Mouse (Mus musculus): ENCODE measurements around the gene 9530003J23Rik. TPM values are rescaled to one million over a fixed set of nuclear protein-coding genes. Genes with fewer than 3 reads are reported as not detected.
A peak's percentile ranks its signal among the peaks of the same experiment; 100 is the strongest.
"Not testable (repeated sequence)": the region's sequence is repeated elsewhere in the genome, so short reads cannot be mapped to it uniquely, and the experiment has no call there.

Gene 9530003J23Rik
- polyA plus RNA-seq, 1 experiment from 2014 or later = not detected

DNA sequence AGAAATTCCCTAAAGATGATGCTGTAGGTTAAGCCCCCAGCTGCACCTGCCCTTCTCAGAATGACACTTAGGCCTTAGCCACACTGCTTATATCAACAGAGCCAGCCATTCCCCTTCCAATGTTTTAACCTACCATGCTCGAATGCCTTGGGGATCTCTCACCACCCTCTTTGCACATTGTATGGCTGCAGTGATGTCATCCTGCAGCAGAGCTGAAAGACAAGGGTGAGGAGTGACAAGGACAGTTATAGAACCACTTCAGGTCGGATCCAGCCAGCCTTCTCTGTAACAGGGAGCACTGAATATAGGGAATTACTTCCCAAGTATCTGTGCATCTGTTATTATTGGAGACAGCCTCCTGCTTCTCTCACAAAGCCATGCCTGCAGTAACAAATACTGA is 40.0 kb upstream of the 9530003J23Rik start:
- not testable (repeated sequence) for H3K4me1 ChIP-seq; H3K27ac ChIP-seq; ATAC-seq (ENCODE audit: low FRiP score, low read depth); H3K9ac ChIP-seq; H3K27me3 ChIP-seq (replicated peaks); H3K9me3 ChIP-seq; H3K4me2 ChIP-seq (replicated peaks); H3K4me3 ChIP-seq; H3K36me3 ChIP-seq
- 59% methylated on average over 2 of the region's 2 CpGs for WGBS

DNA sequence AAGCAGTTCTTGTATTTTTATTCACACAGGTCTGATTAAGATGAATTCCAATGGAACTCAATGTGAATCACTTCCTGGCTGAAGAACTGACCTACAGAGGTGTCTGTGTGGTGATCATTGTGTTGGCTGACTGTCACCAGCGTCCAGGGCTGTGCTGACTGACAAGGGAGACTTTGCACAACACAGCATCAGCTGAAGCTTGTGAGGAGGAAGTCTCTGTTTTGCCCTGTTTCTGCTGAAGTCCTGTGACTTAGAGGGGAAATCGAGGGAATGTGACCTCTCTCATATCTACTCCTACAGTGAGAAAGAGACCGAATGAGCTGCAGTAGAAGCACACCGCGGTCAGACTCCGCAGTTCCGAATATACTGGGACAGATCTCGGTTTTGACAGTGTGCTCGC is 39.3 kb upstream of the 9530003J23Rik start:
- H3K9ac ChIP-seq; ATAC-seq (ENCODE audit: low FRiP score, low read depth); H3K27me3 ChIP-seq (replicated peaks); H3K4me2 ChIP-seq (replicated peaks); H3K27ac ChIP-seq; H3K9me3 ChIP-seq; H3K36me3 ChIP-seq; H3K4me1 ChIP-seq; H3K4me3 ChIP-seq: not testable (repeated sequence)
- 86% methylated on average over 9 of the region's 9 CpGs for WGBS

DNA sequence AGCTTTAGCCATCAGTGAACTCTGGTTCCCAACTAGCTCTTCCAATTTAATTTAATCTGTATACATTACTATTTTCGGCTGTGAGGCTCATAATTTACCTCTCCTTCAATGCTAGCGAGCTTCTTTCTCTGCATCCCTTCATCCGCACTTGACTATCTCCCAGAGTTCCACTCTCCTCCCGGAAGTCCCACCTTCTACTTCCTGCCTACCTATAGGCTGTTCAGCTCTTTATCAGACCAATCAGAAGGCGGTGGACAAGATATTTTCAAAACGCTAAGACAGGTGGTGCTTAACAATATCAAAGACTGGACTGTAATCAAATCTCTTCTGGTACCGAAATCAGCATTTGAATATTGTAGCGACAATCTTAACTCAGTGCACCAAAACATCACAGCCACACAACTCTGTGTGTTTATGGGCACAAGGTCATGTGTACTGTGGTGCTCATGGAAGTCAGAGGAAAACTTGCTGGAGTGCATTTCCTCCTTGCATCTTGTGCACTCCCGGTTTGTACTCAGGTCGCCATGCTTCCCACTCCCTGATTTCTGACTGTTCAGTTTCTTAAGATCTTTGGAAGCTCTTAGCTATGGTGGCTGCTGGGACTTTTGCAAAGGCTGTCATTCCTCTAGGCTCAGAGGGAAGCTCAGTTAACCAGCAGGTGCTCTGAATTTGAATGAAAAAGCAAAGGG is 37.3 kb upstream of the 9530003J23Rik start:
- H3K4me3 ChIP-seq = no peak overlapping the region
- ATAC-seq (ENCODE audit: low FRiP score, low read depth) = no peak
- no peaks in the 10 kb centered on the region for H3K27me3 ChIP-seq (replicated peaks)
- 84% methylated on average over 10 of the region's 10 CpGs for WGBS
- H3K9me3 ChIP-seq = no peaks in the 10 kb centered on the region
- H3K4me2 ChIP-seq (replicated peaks) = no peak overlapping the region
- no peaks in the 10 kb centered on the region for H3K4me1 ChIP-seq
- H3K9ac ChIP-seq = no peak overlapping the region
- no peaks in the 10 kb centered on the region for H3K36me3 ChIP-seq
- no peak overlapping the region for H3K27ac ChIP-seq

DNA sequence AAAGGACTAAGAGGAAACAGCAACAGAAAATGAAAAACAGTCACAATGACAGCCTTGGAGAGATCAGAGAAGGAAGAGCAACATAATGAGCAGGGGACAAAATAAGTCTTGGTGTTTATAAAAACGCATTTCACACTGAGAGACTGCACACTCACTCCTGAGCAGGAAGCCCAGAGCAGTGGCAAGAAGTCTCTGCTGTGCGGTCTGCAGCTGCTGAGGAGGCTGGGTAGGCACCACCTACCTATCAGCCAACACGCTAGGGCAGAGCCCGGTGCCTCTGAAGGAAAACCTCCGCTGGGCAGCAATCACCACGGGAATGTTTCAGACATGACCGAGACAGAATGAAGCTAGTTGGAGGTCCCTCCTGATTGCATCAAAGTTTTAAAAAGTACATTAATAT is 36.1 kb upstream of the 9530003J23Rik start:
- not testable (repeated sequence) for H3K4me2 ChIP-seq (replicated peaks); ATAC-seq (ENCODE audit: low FRiP score, low read depth); H3K27me3 ChIP-seq (replicated peaks); H3K4me3 ChIP-seq; H3K36me3 ChIP-seq; H3K9me3 ChIP-seq; H3K4me1 ChIP-seq; H3K27ac ChIP-seq; H3K9ac ChIP-seq
- WGBS = 91% methylated on average over 4 of the region's 7 CpGs

DNA sequence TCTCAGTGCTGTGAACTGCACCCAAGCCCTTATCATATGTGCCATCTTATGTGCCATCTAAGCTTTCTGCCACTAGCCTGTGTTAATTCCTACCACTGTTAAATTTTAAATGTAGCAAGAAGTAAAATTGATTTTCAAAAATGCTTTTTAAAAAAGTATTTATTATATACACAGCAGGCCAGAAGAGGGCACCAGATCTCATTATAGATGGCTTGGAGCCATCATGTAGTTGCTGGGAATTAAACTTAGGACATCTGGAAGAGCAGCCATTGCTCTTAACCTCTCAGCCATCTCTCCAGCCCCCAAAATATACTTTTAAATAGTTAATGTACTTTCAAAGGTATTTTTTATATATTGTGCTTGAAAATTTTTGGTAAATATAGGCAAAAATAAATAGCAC is 33.5 kb upstream of the 9530003J23Rik start:
- Histone ChIP-seq H3K4me2 (replicated peaks) (no peak overlapping the region), H3K4me3 (no peak overlapping the region), H3K36me3 (no peaks in the 10 kb centered on the region), H3K27me3 (replicated peaks) (no peaks in the 10 kb centered on the region), H3K27ac (no peak overlapping the region), H3K9me3 (no peaks in the 10 kb centered on the region), H3K9ac (no peak overlapping the region), H3K4me1 (no peaks in the 10 kb centered on the region)
- no peak for ATAC-seq (ENCODE audit: low FRiP score, low read depth)

DNA sequence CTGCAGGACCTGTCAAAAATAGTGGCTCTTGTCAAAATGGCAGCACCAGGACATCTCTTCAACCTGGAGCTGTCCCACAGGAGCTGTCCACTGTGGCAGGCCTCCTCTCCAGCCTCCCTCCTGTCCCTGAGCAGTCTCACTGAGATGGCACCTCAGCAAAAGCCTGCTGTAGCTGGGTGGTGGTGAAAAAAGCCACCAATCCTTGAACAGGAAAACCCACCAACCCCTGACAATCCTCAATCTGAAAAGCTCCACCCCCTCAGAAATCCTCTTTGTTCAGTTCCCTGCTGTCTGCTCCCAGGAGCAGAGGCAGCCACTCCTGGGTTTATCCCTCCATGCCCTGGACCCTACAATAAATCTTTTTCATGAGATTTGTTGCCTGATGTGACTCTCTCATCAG is 21.4 kb upstream of the 9530003J23Rik start:
- no peak overlapping the region for H3K27ac ChIP-seq
- H3K36me3 ChIP-seq = no peaks in the 10 kb centered on the region

DNA sequence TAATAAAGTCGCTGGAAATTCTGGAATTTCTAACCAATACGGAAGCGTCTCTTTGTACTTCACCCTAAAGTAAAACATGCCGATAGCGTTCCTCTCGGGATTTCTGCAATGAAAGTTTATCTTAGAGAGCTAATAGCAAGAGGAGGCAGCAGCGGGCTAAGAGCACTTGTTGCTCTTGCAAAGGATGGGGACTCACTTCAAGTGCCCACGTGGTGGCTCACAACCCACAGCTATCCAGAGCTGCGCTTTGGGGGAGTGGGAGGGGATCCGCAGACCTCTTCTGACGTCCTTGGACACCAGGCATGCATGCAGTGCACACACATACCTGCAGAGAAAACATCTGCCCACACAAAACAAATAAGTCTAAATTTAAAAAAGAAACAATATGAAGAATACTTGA is 2.6 kb downstream of the 9530003J23Rik start:
- ATAC-seq (ENCODE audit: low FRiP score, low read depth) = no peak
- WGBS = 65% methylated on average over 11 of the region's 11 CpGs
- Histone ChIP-seq H3K9ac (no peak overlapping the region), H3K4me2 (replicated peaks) (no peak overlapping the region), H3K36me3 (no peaks in the 10 kb centered on the region), H3K4me1 (no peaks in the 10 kb centered on the region), H3K4me3 (no peak overlapping the region), H3K27me3 (replicated peaks) (no peaks in the 10 kb centered on the region), H3K27ac (no peak overlapping the region), H3K9me3 (no peaks in the 10 kb centered on the region)

More for the DNA sequence above, 21.4 kb upstream of the 9530003J23Rik start:
- H3K4me3 ChIP-seq = no peak overlapping the region
- no peaks in the 10 kb centered on the region for H3K27me3 ChIP-seq (replicated peaks)
- peak; percentile 48; the same call in 1 of the 2 replicates for ATAC-seq (ENCODE audit: low FRiP score, low read depth)
- H3K4me1 ChIP-seq = peaks cover 4% of the 10 kb centered on the region
- H3K9ac ChIP-seq = no peak overlapping the region
- no peak overlapping the region for H3K4me2 ChIP-seq (replicated peaks)
- H3K9me3 ChIP-seq = peaks cover 9% of the 10 kb centered on the region; the same call in 1 of the 2 replicates

DNA sequence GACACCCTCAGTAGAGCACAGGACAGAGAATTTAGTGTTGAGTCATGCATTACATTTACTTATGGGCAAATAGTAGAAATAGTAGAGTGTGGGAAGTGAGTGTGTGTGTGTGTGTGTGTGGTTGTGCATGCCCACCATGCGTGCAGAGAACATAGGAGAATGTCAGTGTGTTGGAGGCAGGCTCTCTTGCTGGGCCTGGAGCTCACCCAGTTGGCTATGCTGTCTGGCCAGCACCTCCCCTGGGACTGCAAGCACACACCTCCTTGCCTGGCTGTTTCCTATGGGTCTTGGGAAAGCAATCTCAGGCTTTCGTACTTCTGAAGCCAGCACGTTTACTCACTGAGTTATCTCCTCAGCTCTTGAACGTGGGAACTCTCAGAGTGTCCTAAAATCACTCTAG is 3.7 kb downstream of the 9530003J23Rik start:
- H3K36me3 ChIP-seq = no peaks in the 10 kb centered on the region
- H3K4me2 ChIP-seq (replicated peaks) = no peak overlapping the region
- no peak for ATAC-seq (ENCODE audit: low FRiP score, low read depth)
- 75% methylated on average over 4 of the region's 4 CpGs for WGBS
- no peak overlapping the region for H3K4me3 ChIP-seq
- no peak overlapping the region for H3K9ac ChIP-seq
- H3K27ac ChIP-seq = no peak overlapping the region
- no peaks in the 10 kb centered on the region for H3K4me1 ChIP-seq
- H3K9me3 ChIP-seq = no peaks in the 10 kb centered on the region
- no peaks in the 10 kb centered on the region for H3K27me3 ChIP-seq (replicated peaks)

DNA sequence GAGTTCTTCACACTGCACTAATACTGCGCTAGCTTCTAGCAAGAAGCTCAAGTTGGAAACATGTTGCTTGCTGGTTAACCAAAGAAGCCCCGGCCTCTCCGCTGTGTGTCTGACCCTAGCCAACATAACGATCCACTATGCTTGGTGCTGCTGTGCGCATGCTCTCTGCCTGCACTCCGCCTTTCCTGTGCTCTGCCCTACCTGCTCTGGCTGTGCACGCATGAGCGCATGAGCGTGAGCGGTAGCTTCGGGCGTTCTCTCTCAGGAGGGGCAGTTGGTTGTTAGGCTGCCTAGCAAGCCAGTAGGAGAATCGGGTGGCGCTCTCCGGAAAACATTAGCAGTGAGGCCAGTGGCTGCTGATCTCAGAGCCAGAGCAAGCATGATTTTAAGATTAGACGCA is 8.7 kb downstream of the 9530003J23Rik start:
- Histone ChIP-seq H3K27me3 (replicated peaks) (no peaks in the 10 kb centered on the region), H3K4me1 (no peaks in the 10 kb centered on the region), H3K9ac (no peak overlapping the region), H3K9me3 (no peaks in the 10 kb centered on the region), H3K4me2 (replicated peaks) (no peak overlapping the region), H3K27ac (no peak overlapping the region), H3K36me3 (no peaks in the 10 kb centered on the region), H3K4me3 (no peak overlapping the region)
- 74% methylated on average over 16 of the region's 16 CpGs for WGBS
- ATAC-seq (ENCODE audit: low FRiP score, low read depth) = no peak

DNA sequence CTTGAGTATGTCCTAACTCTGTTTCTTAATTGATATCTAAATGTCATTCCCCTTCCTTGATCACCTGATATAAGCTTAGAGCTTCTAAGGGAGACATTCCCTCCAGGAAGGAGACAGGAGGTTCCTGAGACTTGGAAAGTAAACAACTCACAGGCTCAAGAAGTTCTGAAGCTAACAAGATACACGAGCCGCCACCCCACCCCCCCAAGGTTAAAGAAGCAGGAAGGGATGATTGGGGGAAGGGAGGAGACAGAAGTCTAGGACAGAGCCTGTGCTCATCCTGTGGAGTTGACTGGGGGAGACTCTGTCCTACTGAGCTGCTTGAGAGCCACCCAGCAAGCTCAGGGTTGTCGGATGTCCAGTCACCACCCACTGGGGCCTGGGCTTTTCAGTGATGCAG is 12.5 kb downstream of the 9530003J23Rik start:
- H3K36me3 ChIP-seq = peaks cover 16% of the 10 kb centered on the region
- no peak overlapping the region for H3K9ac ChIP-seq
- WGBS = 95% methylated on average over 3 of the region's 3 CpGs
- H3K27me3 ChIP-seq (replicated peaks) = no peaks in the 10 kb centered on the region
- ATAC-seq (ENCODE audit: low FRiP score, low read depth) = no peak
- no peak overlapping the region for H3K27ac ChIP-seq
- no peaks in the 10 kb centered on the region for H3K9me3 ChIP-seq
- no peak overlapping the region for H3K4me2 ChIP-seq (replicated peaks)
- H3K4me3 ChIP-seq = no peak overlapping the region
- peaks cover 13% of the 10 kb centered on the region for H3K4me1 ChIP-seq

DNA sequence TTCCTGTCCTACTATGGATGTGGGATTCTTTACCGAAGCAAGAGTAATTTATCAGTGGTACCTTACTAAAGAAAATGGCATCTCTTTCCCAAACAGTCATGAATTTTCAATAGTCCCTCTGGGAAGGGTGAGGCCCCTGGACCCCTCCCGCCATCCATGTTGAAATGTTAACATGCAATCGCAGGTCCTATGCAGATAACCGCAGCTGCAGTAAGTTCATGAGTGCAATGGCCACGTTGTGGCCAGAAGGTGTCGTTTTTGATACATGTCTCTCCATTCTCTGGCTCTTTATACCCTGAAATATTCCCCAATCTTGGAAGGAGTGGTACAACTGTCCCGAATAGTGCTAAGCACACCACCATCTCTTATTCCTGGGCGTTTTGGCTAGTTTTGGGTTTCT is 13.4 kb downstream of the 9530003J23Rik start:
- no peak for ATAC-seq (ENCODE audit: low FRiP score, low read depth)
- H3K4me3 ChIP-seq = peak overlapping the region; percentile 87
- peaks cover 22% of the 10 kb centered on the region for H3K36me3 ChIP-seq
- peaks cover 13% of the 10 kb centered on the region for H3K4me1 ChIP-seq
- H3K9me3 ChIP-seq = no peaks in the 10 kb centered on the region
- no peak overlapping the region for H3K9ac ChIP-seq
- peak overlapping the region; percentile 87 for H3K4me2 ChIP-seq (replicated peaks)
- H3K27me3 ChIP-seq (replicated peaks) = no peaks in the 10 kb centered on the region
- 62% methylated on average over 8 of the region's 8 CpGs for WGBS
- no peak overlapping the region for H3K27ac ChIP-seq

DNA sequence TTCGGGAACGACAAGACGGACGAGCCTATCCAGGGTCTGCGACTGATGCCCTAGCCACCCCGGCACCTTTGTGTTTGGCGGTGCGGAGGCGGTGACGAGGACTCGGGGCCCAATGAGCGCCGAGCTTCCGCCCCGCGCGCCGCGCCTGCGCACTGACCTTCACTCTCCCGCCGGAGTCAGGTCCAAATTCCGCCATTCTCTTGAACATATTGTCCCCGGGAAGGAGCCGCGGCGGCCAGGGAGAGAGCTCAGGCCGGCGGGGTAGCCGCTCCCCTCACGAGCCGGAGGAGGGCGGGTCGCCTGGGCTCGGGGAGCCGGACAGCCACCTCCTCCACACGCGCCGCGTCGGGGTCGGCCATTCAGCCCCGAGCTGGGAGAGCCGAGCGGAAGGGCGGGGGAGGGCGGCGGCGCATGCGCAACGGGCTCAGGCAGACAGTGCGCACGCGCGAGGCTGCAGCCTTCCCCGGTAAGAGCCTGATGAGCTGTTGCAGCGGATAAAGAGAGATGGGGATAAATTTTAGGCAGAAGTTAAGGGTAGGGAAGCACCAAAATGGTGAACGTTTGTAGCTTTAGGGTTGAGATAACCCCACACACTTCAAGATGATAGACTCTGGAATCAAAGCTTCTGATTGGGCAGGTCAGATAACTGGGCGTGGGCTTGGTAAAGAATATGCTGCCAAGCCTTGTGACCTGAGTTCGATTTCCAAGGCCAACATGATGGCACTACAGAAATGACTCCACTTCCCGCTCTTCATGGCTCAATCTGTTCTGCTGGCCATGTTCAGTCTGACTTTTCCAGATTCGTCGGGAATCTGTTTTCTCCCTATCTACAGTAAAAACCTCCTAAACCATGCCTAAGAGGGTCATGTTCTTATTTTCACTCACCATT is 14.2 kb downstream of the 9530003J23Rik start, which contains the start of gene Yeats4:
TSS of gene Yeats4 (minus strand) at position 406 of the 889 bp plus-strand sequence.
- Histone ChIP-seq H3K9me3 (no peaks in the 10 kb centered on the region), H3K36me3 (peaks cover 30% of the 10 kb centered on the region), H3K27ac (peak within 1 kb of the TSS; percentile 98), H3K27me3 (replicated peaks) (no peaks in the 10 kb centered on the region), H3K4me2 (replicated peaks) (peak within 1 kb of the TSS; percentile 87), H3K9ac (peak within 1 kb of the TSS; percentile 92), H3K4me3 (peak within 1 kb of the TSS; percentile 87), H3K4me1 (peaks cover 13% of the 10 kb centered on the region)
- WGBS = 2% methylated on average over 63 of the region's 63 CpGs
- peak; percentile 98 for ATAC-seq (ENCODE audit: low FRiP score, low read depth)
